Mouse (Mus musculus) gastrocnemius, postnatal 14 days (tissue): ENCODE measurements around the gene Gmfb. TPM values are rescaled to one million over a fixed set of nuclear protein-coding genes. Genes with fewer than 3 reads are reported as not detected.

Source experiments
- DNase-seq: peaks from one replicate; pipeline ENCODE4 v3.0.0; 2021; ENCODE audit warnings: mixed read lengths
- intact Hi-C: fragments of 180-260 bp; cut with DNase I; formaldehyde crosslinking; loops from one replicate; pipeline ENCODE4 v1.15.1; 2025; ENCODE audit warnings: low total_unique reads
- total RNA-seq, 2 experiments: library from RNA; stranded (reverse); gene quantifications; 2 replicates each; pipeline ENCODE4 v1.2.3; 2021

The Gmfb gene
- total RNA-seq, 2 experiments from 2014 or later = 24.7 to 27.9 TPM

DNA sequence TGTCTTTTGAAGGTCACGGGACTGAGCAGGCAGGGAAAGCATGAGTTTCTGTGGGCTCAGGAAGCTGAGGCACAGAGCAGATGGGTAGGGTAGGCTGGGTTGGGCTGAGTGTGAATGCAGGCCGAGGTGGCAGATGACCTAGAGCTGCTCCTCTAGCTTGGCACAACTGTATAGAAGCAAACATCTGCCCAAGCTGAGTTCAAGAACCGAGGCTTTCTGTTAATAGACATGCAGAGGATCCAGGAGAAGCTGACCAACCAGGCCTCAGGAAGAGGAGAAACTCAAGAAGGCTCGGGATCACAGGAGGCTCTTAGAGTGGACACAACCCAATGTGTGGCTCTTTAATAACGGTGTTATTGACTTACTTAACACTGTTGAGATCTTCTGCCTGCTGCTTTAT is 15.9 kb downstream of the Gmfb start:
- intact Hi-C loops = no loop called here
- no peak for DNase-seq

DNA sequence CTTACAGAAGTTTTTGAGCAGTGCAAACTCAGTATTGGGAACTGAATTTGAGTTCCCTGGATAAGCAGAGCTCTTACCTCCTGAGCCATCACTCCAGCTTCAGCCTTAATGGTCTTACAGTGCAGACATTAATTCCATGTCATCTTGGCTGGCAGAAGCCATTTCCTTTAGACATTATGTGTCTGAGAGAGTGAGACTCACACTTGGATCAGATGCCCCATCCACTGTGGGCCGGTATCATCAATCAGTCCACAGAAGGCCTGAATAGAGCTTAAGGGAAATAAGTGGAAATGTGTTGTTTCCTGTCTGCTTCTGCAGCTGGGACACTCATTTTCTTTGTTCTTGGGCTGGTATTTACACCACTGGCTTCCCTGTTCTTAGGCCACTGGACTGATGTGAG is 18.3 kb downstream of the Gmfb start:
- DNase-seq = no peak
- intact Hi-C loops = no loop called here

DNA sequence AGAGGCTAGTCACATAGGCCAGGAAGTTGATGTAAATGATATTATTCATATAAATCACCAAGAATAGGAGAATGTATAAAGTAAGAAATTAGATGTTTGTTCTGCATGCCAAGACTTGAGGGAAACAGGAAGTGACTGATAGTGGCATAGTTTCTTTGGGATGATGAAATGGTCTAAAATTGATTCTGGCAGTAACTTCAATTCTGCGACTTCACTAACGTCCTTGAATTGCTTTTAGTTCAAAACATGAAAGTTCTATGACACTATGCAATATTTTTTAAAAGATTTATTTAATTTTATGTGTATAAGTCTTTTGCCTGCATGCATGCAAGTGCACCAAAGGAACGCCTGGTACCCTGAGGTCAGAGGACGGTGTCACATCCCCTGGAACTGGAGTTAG is 18.8 kb downstream of the Gmfb start:
- no peak for DNase-seq
- intact Hi-C loops = no loop called here

DNA sequence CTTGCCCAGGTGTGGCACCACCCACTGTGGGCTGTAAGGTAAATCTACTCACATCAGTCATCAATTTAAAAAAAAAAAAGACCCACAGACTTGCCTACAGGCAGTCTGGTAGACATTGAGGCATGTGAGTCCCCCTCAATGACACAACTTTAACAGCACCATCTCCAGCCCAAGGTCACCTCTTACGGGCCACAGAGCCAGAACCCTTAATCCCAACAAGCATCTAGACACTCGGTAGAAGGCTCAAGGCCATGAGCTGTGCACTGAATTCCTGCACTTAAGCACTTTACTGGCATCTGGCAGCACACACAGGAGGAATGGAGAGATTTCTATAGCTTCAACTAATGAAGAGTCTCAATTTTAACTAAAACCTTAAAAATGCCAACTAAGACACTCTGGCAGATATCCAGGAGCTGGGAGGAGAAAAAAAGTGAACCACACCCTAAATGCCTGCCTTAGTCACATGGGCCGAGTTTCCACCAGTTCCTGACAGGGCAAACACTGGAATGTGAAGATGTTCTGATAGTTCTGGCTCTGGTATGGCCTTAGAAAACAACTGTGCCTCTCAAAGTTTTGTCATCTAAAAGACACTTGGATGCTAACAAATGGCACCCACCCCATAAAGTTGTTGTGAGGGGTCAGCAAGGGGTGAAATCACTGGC is 21.2 kb downstream of the Gmfb start:
- intact Hi-C loops = no loop called here

DNA sequence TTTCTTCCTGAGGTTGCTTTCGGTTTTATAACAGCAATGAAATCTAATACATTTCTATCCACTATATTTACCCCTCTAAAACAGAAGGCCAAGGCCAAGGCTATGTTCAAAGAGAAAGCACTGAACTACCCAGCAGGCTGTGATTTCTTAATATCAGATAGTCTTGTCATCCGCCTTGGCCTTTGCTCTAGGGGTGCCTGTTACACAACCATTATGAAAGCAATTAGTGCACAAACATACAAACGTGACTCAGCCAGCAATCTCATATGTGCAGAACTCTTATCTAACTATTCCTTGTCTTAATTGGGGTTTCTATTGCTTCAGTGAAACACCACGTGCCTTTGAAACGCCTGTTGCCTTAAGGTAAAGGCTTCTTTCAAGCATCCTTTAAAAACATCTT is 27.9 kb downstream of the Gmfb start:
- intact Hi-C loops = no loop called here
- DNase-seq = no peak

More for the DNA sequence above, 21.2 kb downstream of the Gmfb start:
- no peak for DNase-seq

DNA sequence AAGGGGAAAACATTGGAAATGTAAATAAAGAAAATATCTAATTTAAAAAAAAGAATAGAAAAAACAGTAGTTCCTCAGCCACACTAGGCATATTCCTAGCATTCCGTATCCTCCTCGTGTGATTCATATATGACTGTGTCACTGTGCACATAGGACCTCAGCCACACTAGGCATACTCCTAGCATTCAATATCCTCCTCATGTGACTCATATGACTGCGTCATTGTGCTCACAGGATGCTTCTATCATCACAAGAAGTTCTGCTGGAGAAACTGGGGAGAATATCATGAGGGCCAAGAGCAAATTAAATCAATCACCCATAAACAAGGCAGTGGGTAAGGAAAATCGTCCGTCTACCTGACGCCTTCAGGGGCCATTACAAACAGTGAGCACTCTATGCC is 31.3 kb downstream of the Gmfb start:
- DNase-seq = no peak
- intact Hi-C loops = no loop called here

DNA sequence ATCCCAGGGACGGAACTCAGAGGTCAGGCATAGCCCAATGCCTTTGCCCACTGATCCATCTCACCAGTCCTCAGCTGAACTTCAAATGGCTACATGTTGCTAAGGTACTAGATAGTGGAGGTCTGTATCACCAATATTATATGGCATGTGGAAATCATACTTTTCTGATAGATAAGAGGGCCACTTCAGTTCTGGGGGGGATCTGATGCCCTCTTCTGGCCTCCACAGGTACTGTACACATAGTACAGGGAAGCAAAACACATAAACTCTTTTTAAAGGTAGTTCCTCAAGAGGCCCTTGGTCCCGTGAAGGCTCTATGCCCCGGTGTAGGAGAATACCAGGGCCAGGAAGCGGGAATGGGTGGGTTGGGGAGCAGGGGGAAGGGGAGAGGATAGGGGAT is 31.7 kb downstream of the Gmfb start:
- intact Hi-C loops = no loop called here
- DNase-seq = no peak

DNA sequence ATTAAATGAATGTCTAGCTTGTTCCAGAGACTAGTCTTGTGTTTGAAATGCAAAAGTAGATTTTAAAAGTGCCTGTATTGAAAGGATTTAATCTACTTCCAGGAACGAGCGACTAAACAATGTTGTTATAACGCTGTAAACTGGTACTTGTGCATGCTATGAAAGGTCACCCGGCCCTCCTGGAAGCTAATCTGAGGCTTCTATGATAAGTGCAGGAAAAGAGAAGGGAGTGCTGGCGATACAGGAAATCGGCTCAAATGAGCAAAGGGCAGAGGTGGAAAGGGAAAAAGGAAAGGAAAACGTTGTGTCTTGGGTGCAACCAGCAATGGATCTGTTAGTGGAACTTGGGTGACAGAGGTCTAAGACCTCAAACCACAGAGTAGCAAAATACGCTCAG is 33.5 kb downstream of the Gmfb start:
- no peak for DNase-seq
- intact Hi-C loops = no loop called here

DNA sequence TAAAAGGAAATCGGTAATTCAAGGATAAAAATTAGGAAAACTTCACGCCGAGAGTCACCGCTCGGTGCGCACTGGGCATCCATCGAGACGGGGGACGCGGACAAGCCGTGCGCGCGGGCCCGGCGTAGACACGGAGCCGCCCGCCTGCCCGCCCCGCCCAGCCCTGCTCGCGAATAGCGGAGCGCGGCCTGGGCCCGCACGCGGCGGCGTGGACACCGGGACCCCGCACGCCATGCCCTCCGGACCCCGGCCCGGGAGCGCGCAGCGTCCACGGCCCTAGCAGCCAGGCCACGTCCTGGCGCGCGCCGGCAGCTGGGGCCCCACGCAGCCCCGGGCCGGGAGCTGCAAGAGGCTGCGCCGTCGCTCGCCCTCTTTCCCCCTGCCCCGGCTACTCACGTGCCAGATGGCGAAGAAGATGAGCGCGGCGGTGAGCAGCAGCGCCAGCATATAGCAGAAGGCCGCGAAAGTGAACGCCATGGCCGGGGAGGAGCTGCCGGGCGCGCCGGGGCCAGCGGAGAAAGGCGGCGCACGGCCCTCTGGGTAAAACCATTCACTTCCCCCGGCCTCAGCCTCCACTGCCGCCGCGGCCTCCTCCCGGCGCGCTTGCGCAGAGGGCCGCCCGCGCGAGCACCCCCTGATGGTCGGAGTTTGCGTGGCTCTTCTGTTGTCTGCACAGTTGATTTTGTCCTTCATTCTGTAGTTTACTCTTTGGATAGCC is 34.1 kb downstream of the Gmfb start, which contains the start of gene Cnih1:
TSS of gene Cnih1 (minus strand) at position 625 of the 718 bp plus-strand sequence.
- DNase-seq = peak; percentile 90
- intact Hi-C loops = no loop called here

DNA sequence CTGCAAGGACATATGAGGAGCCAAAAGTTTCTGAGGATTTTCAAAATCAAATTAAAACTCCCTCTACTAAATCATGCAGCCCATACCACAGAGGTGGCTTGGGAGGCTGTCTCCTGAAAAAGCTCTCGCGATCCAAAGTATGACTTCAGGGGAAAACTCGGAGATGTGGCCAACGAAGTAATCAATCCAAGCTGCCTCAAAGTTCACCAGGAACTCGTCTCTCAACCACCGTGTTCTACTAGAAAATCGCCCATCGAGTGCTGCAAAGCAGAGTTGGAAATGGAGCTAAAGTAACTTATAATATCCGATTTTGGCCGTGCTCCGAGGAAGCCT is 34.6 kb downstream of the Gmfb start:
- intact Hi-C loops = no loop called here
- DNase-seq = no peak

DNA sequence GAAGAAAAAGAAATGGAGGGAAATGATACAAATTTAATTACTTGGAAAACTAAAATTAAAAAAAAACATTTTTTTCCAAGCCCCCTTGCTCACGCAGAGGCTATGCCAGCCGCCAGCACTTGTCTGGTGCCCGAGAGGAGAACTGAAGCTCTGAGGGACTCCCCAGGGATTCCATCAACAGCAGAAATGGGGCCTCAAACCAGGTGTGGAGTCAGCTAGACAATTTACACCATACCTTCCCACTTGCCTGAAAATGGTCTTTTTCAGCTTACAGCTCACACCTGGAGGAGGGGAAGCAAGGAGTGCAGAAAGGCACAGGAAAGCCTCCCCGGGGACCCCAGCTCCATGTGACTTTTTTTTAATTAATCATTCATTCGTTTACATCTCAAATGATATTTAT is 36.8 kb downstream of the Gmfb start:
- no peak for DNase-seq
- intact Hi-C loops = no loop called here

DNA sequence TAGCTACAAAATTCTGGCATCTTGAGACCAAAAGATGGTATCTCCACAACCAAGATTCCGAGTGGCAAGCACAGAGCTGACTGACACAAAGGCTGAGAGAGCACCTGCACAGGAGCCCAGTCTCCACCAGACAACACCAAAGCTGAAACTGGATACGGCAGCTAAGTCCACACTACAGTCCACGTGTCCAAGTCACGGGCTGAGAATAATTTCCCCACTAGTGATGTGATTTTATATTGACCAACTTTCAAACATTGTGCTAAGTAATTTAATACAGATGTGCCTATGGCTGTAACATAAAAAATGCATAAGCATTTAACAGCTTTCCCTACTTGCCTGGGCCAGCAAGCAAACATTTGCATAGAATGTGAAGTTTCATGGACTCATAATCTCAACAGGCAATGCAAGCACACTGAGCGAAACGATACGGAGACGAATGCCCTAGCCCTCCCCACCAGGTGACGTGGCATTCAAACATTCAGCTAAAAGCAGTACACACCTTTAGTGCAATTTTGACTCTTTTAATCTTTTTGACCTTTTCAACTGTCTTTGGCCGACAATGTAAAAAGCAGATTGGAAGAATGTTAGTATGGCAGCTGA is 38.6 kb downstream of the Gmfb start:
- no peak for DNase-seq
- intact Hi-C loops = no loop called here

DNA sequence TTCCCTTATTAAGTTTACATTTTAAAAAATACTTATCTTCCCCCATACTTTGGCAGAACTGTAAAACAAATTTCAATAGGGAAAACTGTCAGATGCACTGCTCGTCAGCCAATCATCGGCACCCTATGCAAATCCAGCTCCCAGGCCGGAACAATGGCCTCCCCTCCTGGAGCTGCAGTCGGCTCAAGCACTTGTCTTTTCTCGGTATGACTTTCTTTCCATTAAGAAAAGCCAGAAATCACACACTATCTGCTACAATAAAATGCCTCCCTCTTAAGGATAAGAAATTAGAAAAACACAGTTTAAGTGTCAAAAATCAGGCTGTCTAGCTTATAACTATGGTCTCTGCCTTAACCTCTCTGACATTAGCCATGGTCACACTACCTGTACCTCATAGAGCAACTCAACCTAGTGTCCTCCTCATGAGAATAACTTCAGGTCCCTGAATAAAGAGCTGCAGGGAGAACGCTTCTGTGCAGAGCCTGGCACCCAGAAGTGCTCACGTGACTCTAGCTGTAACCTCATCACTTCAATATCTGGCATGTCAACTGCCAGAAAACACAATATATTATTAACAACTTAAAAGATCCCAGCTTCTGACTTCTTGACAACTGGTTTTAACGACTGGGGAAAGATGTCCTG is 39.7 kb downstream of the Gmfb start:
- no peak for DNase-seq
- intact Hi-C loops = no loop called here

DNA sequence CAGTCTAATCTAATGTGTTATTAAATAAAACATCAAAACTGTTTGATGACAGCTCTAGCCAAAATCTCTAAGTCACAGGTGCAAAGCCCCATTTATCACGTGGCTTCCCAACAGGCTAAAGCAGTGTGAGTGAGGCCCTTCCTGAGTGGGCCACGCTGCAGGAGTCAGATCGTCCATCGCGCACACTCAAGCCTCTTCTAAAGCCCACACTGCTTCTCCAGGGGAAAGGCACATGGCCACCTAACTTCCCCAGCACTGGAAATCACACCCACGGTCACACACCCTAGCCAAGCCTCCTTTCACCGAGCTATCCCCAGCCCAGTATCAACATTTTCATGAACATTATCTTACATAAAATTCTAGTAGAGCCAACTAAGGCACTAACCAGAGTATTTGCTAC is 41.0 kb downstream of the Gmfb start:
- intact Hi-C loops = no loop called here
- no peak for DNase-seq

DNA sequence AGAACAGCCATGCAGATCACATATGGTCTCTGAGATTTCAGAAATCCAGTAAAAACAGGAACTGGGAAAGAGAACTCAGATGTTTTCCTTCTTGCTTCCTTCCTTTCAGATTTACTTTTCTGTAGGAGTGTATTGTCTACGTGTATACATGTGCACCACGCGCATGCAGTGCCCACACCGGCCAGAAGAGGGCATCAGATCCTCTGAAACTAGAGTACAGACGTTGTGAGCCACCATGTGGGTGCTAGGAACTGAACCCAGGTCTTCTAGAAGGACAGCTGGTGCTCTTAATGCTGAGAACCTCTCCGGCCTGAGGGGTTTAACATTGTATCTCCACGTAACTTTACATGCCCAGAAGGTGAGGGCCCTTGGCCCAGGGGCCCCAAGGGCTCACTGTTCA is 42.8 kb downstream of the Gmfb start:
- intact Hi-C loops = no loop called here

DNA sequence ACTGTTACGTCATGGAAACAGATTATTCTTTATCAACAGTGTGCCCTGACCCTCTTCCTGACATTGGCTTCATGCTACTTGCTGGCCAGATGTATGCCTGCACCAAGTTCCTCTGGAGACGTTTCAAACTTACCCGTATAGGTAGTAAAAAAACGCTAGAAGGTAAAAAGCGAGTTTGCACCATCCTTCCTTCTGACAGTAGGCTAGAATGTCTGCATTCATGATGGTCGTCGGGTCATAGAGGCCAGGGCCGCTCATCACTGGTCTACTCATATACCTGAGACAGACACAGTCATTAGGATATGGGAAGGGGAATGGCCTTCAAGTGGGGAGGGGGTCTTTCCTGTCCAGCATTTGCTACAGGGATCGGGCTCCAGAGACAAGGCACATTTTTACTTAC is 43.3 kb downstream of the Gmfb start:
- intact Hi-C loops = no loop called here
- DNase-seq = no peak

More for the DNA sequence above, 42.8 kb downstream of the Gmfb start:
- no peak for DNase-seq

DNA sequence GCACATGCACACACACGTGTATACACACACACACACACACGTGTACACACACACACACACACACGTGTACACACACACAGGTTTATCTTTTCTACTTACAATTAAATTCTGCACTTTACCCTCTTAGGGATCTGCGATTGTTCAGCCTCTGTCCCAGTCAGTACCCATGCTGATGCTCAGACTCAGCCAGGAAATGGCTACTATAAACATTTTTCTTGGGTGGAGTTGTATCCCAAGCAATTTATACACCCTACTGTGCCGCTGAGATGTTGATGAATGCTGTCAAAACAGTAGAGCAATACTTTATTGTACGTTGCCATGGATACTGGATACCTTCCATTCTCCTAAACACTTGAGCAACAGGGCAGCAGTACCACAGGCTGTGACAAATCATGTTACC is 52.0 kb downstream of the Gmfb start:
- DNase-seq = no peak
- intact Hi-C loops = no loop called here

DNA sequence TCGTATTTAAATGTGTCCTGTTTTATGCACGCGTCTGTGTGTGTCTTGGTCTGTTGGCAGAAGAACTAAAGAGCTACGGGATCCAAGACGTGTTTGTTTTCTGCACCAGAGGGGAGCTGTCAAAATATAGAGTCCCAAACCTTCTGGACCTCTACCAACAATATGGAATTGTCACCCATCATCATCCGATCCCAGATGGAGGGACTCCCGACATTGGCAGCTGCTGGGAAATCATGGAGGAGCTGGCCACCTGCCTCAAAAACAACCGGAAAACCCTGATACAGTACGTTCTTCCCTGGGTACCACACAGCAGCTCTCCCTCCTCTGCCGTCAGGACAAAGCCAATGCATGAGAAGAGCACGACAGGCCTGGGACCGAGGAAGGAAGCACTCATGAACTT is 54.9 kb downstream of the Gmfb start:
- DNase-seq = no peak
- intact Hi-C loops = no loop called here

DNA sequence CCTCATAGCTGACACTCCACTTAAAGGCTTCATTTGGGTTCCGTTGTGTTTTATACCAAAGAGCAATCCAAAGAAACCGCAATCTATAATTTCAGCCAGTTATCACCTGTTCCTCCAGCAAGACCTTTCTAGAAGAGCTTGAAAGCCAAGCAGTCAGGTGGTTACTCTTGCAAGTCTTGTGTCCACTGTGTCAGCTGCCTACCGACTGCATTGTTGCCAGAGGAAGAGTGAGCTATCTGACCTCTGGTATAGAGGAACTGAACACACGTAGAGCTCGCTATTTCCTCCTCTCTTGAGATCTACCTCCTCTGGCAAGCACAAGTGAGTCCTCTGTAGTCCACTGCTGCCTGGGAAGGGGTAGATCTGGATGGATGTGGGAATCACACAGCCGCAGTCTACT is 60.9 kb downstream of the Gmfb start:
- intact Hi-C loops = no loop called here
- no peak for DNase-seq

DNA sequence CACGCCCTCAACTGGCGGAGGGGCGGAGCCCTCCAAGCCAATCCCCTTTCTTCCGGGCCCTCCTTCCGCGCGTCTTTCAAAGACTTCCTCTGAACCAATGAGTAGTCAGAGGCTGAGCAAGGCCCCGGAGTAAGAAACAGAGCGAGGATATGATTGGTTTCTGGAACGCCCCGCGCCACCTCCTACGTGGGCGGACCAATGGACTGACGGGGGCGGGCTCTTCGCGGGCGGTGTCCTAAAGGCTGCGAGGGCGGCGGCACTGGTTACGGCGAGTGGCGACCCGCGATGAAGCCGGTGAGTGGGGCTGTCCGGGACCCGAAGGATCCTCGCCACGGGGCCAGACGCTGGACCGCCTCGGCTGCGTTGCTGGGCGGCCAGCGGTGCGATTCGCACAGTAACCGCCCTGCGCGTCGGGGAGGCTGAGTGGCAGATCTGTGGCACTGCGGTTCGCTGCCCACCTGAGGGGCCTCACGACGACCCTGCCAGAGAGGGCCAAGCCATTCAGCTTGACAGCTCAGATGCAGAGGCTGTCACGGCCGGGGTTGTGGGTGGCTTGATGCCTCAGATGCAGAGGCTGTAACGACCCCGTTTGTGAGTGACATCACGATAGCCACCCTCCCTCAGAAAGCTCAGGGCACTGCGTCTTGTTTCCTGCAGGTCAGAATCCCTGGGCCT is 61.5 kb downstream of the Gmfb start, which contains the start of gene Cdkn3:
TSS of gene Cdkn3 (plus strand) at position 187 of the 675 bp plus-strand sequence.
- intact Hi-C loops = no loop called here
- peak; percentile 90 for DNase-seq
